Comparison of ENCODE assay signal across 20 mouse cellular contexts in the genomic region with DNA sequence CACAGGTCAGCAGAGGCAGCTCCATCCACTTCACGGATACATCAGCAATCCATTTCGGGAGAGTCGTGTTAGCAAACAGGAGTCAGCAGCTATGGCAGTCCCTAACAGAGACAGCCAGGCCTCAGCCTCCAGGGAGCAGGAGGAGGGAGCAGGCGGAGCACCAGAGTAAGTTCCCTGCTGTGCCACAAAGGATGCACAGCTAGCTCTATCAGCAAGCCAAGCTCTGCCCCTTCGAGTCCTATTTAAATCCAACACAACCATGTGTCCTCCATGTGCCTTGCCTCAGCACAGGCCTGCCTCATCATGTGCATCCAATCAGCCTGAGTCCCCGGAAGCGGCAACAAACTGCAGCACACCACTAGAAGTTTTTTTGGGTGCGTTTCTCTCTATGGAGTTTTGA. TPM values are rescaled to one million over a fixed set of nuclear protein-coding genes. Genes with fewer than 3 reads are reported as not detected.
DNase-seq lines count a peak whose midpoint lies in the region.
"Had no signal": no experiment of that assay in that cellular context is flagged by ENCODE, and none has a peak within 500 bp of the region (broad histone marks: within the 10 kb centered on the region; RNA-seq: fewer than 3 reads in every experiment).

No protein-coding gene starts in this region.

- DNase-seq in ES-CJ7 (ENCODE audit: low read depth, low spot score) (peak; percentile 63), R1 (ENCODE audit: low read depth, low spot score) (peak; percentile 57), ZHBTc4 (ENCODE audit: low read depth, low spot score) (peak; percentile 61), MN1 (ENCODE audit: low spot score) (no peak)
- no peak for DNase-seq in frontal cortex, postnatal 10 days (ENCODE audit: low spot score in 2 of 2)
- no peak for DNase-seq in gastrocnemius, postnatal 10 days
- DNase-seq: adrenal gland, adult 2 months; adrenal gland, adult 8-10 months; adrenal gland, postnatal 10 days; adrenal gland, postnatal 14 days; adrenal gland, postnatal 25 days; adrenal gland, postnatal 36 days; B cell, adult 2 months; cerebellum, adult 11 months; cerebellum, adult 11-12 months; cerebellum, adult 18-20 months; cerebellum, adult 2 months; cerebellum, adult 8-10 months; cerebellum, adult 9-10 months; cerebellum, adult 9-11 months had no signal

RNA-seq across cellular contexts. Expression of a gene that starts 23.6 kb away (rescaled TPM):
- total RNA-seq in gastrocnemius, postnatal 10 days (2021), result 10 to 100 TPM; 84.0 to 87.2 TPM

RNA-seq across cellular contexts. Expression of a gene that starts 35.2 kb away (rescaled TPM):
- total RNA-seq in gastrocnemius, postnatal 10 days (2021), result 100 to 1,000 TPM; 485 to 609 TPM

Comparison
In these comparisons a context has a peak if more than half of its experiments do, and no peak if none do; other contexts are left out.
1. DNase-seq: peak in ES-CJ7 (single experiment), R1 (single experiment) and ZHBTc4 (single experiment); none in MN1 (single experiment), frontal cortex, postnatal 10 days (0 of 2) and gastrocnemius, postnatal 10 days (single experiment).